Mouse (Mus musculus): ENCODE measurements around the gene Ciart. TPM values are rescaled to one million over a fixed set of nuclear protein-coding genes. Genes with fewer than 3 reads are reported as not detected.

Gene Ciart
- total and polyA plus RNA-seq, 3 experiments, result 1.0 to 5.1 (median 1.0) TPM

- no peak overlapping the region for H3K27ac ChIP-seq (ENCODE audit: insufficient read depth, low read depth)
- peaks cover 6% of the 10 kb centered on the region; the same call in 1 of the 2 replicates for H3K79me2 ChIP-seq (replicated peaks; ENCODE audit: control insufficient read depth, extremely low read depth, insufficient read depth, poor library complexity, severe bottlenecking)
- in situ Hi-C loops (cut with MboI; ENCODE audit: low pct_ligation_motif_present, low pct_unique_long_range_greater_than_20kb, low sequenced_read_pairs) (no loop called here), dilution Hi-C loops (cut with MboI; ENCODE audit: extremely low pct_ligation_motif_present, extremely low pct_unique_long_range_greater_than_20kb, low sequenced_read_pairs) (no loop called here)
- TF ChIP-seq TCF12 (IDR thresholded peaks at IDR 0.05; ENCODE audit: low read depth, low read length) (no peak), JUND (conservative IDR thresholded peaks at IDR 0.05; ENCODE audit: low read depth, low read length) (no peak), USF2 (conservative IDR thresholded peaks at IDR 0.05; ENCODE audit: low read depth, low read length) (no peak), ELF1 (IDR thresholded peaks at IDR 0.05; ENCODE audit: low read depth, low read length) (no peak), NRF1 (IDR thresholded peaks at IDR 0.05; ENCODE audit: low read depth, low read length) (no peak), USF1 (IDR thresholded peaks at IDR 0.05; ENCODE audit: low read depth, low read length) (no peak), HCFC1 (IDR thresholded peaks at IDR 0.05; ENCODE audit: low read depth, low read length) (no peak)
- no peak overlapping the region for H3K4me3 ChIP-seq (replicated peaks in 1 of 3; ENCODE audit: low read depth in 2 of 3, low read length in 2 of 3, poor library complexity in 1 of 3)
- H3K9me3 ChIP-seq (replicated peaks; ENCODE audit: low read length), result peaks cover under 1% of the 10 kb centered on the region
- peaks cover 11 to 44% of the 10 kb centered on the region in 2 experiments; a peak in 3 of 4 replicates for H3K4me1 ChIP-seq (ENCODE audit: control insufficient read depth in 1 of 2, insufficient read depth in 2 of 2)
- H3K36me3 ChIP-seq (replicated peaks in 1 of 2; ENCODE audit: control insufficient read depth in 1 of 2, insufficient read depth in 1 of 2, low read length in 1 of 2), result peaks cover 20 to 61% of the 10 kb centered on the region in 2 experiments
- H3K9ac ChIP-seq (ENCODE audit: insufficient read depth, low read depth), result no peak overlapping the region
- no peak for DNase-seq (ENCODE audit: extremely low read depth)
- no peaks in the 10 kb centered on the region for H3K27me3 ChIP-seq (replicated peaks)
- no peak overlapping the region for H3K4me2 ChIP-seq (ENCODE audit: insufficient read depth, low read depth, poor library complexity, severe bottlenecking)
These were observed 5.5 kb upstream of the Ciart start for GRCm38 (mm10) chr3:95887596-95887995.

GRCm38 (mm10) chr3:95884400-95884799 lies 2.3 kb upstream of the Ciart start:
- Histone ChIP-seq H3K4me2 (ENCODE audit: insufficient read depth, low read depth, poor library complexity, severe bottlenecking) (no peak overlapping the region), H3K4me3 (replicated peaks in 1 of 3; ENCODE audit: low read depth in 2 of 3, low read length in 2 of 3, poor library complexity in 1 of 3) (no peak overlapping the region), H3K27ac (ENCODE audit: insufficient read depth, low read depth) (no peak overlapping the region), H3K9ac (ENCODE audit: insufficient read depth, low read depth) (no peak overlapping the region), H3K36me3 (replicated peaks in 1 of 2; ENCODE audit: control insufficient read depth in 1 of 2, insufficient read depth in 1 of 2, low read length in 1 of 2) (peaks cover 37 to 81% of the 10 kb centered on the region in 2 experiments), H3K9me3 (replicated peaks; ENCODE audit: low read length) (peaks cover 8% of the 10 kb centered on the region), H3K79me2 (replicated peaks; ENCODE audit: control insufficient read depth, extremely low read depth, insufficient read depth, poor library complexity, severe bottlenecking) (no peaks in the 10 kb centered on the region), H3K4me1 (ENCODE audit: control insufficient read depth in 1 of 2, insufficient read depth in 2 of 2) (peaks cover 8 to 16% of the 10 kb centered on the region in 2 experiments; a peak in 3 of 4 replicates), H3K27me3 (replicated peaks) (no peaks in the 10 kb centered on the region)
- DNase-seq (ENCODE audit: extremely low read depth), result no peak
- dilution Hi-C loops (cut with MboI; ENCODE audit: extremely low pct_ligation_motif_present, extremely low pct_unique_long_range_greater_than_20kb, low sequenced_read_pairs) (no loop called here), in situ Hi-C loops (cut with MboI; ENCODE audit: low pct_ligation_motif_present, low pct_unique_long_range_greater_than_20kb, low sequenced_read_pairs) (no loop called here)
- TF ChIP-seq CHD2 (IDR thresholded peaks at IDR 0.05; ENCODE audit: low read length) (no peak), GABPA (IDR thresholded peaks at IDR 0.05; ENCODE audit: insufficient replicate concordance, low read depth, low read length) (no peak), ELF1 (IDR thresholded peaks at IDR 0.05; ENCODE audit: low read depth, low read length) (no peak), MAX (IDR thresholded peaks at IDR 0.05; ENCODE audit: low read length) (no peak)

DNA sequence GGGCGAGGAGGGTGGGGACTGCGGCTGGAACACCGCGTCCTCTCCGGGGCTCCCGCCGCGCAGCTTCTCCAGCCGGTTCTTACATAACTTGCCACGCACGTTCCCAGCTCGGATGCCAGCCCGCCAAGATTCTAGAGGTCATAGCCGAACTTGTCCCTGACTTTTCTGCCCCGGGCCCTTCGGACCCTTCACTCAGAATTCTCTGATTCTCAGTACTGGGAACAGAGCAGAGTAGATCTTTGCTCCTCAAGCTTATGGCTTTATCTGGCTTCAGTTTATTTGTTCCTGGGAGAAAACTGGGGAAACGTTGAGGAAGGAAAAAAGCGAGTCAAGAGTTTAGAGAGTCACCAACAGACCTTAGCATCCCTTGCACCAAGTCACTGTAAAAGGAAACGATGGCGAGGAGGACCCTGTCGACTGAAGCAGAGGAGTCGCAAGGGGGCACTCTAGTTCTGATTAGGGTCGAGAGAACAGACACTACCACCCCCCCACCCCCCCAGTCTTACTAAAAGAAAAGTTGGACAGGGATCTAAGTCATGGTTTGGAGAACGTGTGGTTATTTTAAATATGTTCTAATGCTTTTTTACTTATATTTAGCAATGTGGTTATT lies 870 bp upstream of the Ciart start:
- dilution Hi-C loops (cut with MboI; ENCODE audit: extremely low pct_ligation_motif_present, extremely low pct_unique_long_range_greater_than_20kb, low sequenced_read_pairs), result no loop called here
- DNase-seq (ENCODE audit: extremely low read depth), result no peak
- no peak overlapping the region for H3K9ac ChIP-seq (ENCODE audit: insufficient read depth, low read depth)

More for the DNA sequence above, 870 bp upstream of the Ciart start:
- H3K4me3 ChIP-seq (replicated peaks in 1 of 3; ENCODE audit: low read depth in 2 of 3, low read length in 2 of 3, poor library complexity in 1 of 3), result no peak overlapping the region
- H3K4me1 ChIP-seq (ENCODE audit: control insufficient read depth in 1 of 2, insufficient read depth in 2 of 2), result peaks cover 1 to 5% of the 10 kb centered on the region in 2 experiments; a peak in 3 of 4 replicates
- H3K4me2 ChIP-seq (ENCODE audit: insufficient read depth, low read depth, poor library complexity, severe bottlenecking), result no peak overlapping the region
- TF ChIP-seq ELF1 (IDR thresholded peaks at IDR 0.05; ENCODE audit: low read depth, low read length) (no peak), USF1 (IDR thresholded peaks at IDR 0.05; ENCODE audit: low read depth, low read length) (no peak), CTCF (conservative IDR thresholded peaks at IDR 0.05 in 1 of 2, IDR thresholded peaks at IDR 0.05 in 1 of 2; ENCODE audit: low read depth in 2 of 2, low read length in 2 of 2) (no peak), EP300 (IDR thresholded peaks at IDR 0.05; ENCODE audit: low read length) (no peak), POLR2A (IDR thresholded peaks at IDR 0.05; ENCODE audit: low read depth, low read length) (no peak), BHLHE40 (IDR thresholded peaks at IDR 0.05; ENCODE audit: low read depth, low read length) (no peak), TBP (conservative IDR thresholded peaks at IDR 0.05; ENCODE audit: low read depth, low read length) (no peak), MXI1 (IDR thresholded peaks at IDR 0.05; ENCODE audit: low read depth, low read length) (no peak), MAZ (IDR thresholded peaks at IDR 0.05; ENCODE audit: low read depth, low read length) (no peak), UBTF (IDR thresholded peaks at IDR 0.05; ENCODE audit: low read depth, low read length) (no peak), MYC (IDR thresholded peaks at IDR 0.05; ENCODE audit: low read depth, low read length) (no peak), HCFC1 (IDR thresholded peaks at IDR 0.05; ENCODE audit: low read depth, low read length) (no peak), KAT2A (IDR thresholded peaks at IDR 0.05; ENCODE audit: insufficient replicate concordance, low read length) (no peak), PAX5 (IDR thresholded peaks at IDR 0.05; ENCODE audit: low read length) (no peak), ZNF384 (IDR thresholded peaks at IDR 0.05; ENCODE audit: low read depth, low read length) (no peak), CHD1 (IDR thresholded peaks at IDR 0.05; ENCODE audit: low read depth, low read length) (no peak)
- H3K36me3 ChIP-seq (replicated peaks in 1 of 2; ENCODE audit: control insufficient read depth in 1 of 2, insufficient read depth in 1 of 2, low read length in 1 of 2), result peaks cover 33 to 77% of the 10 kb centered on the region in 2 experiments
- no peaks in the 10 kb centered on the region for H3K27me3 ChIP-seq (replicated peaks)
- H3K79me2 ChIP-seq (replicated peaks; ENCODE audit: control insufficient read depth, extremely low read depth, insufficient read depth, poor library complexity, severe bottlenecking), result no peaks in the 10 kb centered on the region
- peaks cover 8% of the 10 kb centered on the region for H3K9me3 ChIP-seq (replicated peaks; ENCODE audit: low read length)
- in situ Hi-C loops (cut with MboI; ENCODE audit: low pct_ligation_motif_present, low pct_unique_long_range_greater_than_20kb, low sequenced_read_pairs), result no loop called here
- H3K27ac ChIP-seq (ENCODE audit: insufficient read depth, low read depth), result no peak overlapping the region
